Mouse (Mus musculus) brain, embryonic 14.5 days (tissue): ENCODE data around the gene Serpinb11. TPM values are rescaled to one million over a fixed set of nuclear protein-coding genes. Genes with fewer than 3 reads are reported as not detected.

Experiments used
- DNase-seq: peaks from one replicate; pipeline ENCODE4 v3.0.0-alpha.2; 2011; ENCODE audit warnings: low read depth
- CTCF ChIP-seq: fragments of 200-500 bp; IDR thresholded peaks from 2 replicates; pipeline ENCODE4 v1.5.1; 2012; ENCODE audit warnings: inconsistent platforms, mild to moderate bottlenecking, moderate library complexity, borderline replicate concordance; ENCODE audit not compliant: insufficient read depth, insufficient read length; ENCODE audit errors: extremely low read depth
- POLR2A ChIP-seq: fragments of 200-500 bp; IDR thresholded peaks from 2 replicates; pipeline ENCODE4 v1.6.1; 2012; ENCODE audit warnings: mild to moderate bottlenecking, inconsistent platforms, borderline replicate concordance; ENCODE audit not compliant: poor library complexity, insufficient read depth, insufficient read length, severe bottlenecking; ENCODE audit errors: extremely low read depth
- polyA plus RNA-seq: library from polyadenylated mRNA; depleted of rRNA; stranded (reverse); fragments of >200 nt; gene quantifications from 2 replicates; pipeline ENCODE4 v1.2.3, GENCODE M21; 2012; rRNA removed

Gene Serpinb11
- polyA plus RNA-seq, 1 experiment = not detected

DNA sequence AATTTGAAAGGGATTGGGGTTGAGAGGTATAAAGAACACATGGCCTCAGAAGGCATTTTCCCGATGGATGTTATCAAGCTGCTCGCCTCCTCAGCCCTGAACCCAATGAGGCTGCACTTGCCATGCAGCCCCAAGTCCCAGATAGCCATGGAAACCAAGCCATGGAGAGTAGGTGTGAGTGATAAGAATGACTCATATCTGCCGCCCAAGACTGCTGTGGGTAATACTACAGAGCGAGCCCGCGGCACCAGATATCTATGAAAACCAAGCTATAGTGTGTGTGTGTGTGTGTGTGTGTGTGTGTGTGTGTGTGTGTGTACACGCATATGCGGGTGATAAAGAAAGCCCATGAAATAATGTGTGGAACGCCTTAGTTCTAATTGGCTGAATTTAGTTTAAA lies 23.5 kb downstream of the Serpinb11 start:
- TF ChIP-seq CTCF (no peak), POLR2A (no peak)
- DNase-seq = no peak

DNA sequence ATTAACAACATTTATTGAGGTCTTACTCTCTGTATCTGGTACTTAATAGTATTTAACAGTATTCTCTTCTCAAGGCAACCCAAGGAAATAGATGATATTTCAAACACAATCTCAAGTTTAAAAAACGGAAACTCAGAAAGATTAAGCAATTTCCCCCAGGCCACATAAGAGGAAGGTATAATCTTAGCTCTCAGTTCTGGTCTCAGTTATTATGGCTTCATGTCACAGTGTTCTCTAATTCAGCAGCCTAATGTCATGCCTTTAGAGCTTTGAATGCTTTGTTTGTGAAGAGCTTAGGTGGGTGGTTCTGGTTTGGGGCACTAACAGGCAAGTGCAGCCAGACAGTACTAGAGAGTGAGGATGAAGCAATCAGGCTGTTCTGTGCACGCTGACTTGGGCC lies 28.8 kb downstream of the Serpinb11 start:
- DNase-seq = no peak
- TF ChIP-seq POLR2A (no peak), CTCF (no peak)

DNA sequence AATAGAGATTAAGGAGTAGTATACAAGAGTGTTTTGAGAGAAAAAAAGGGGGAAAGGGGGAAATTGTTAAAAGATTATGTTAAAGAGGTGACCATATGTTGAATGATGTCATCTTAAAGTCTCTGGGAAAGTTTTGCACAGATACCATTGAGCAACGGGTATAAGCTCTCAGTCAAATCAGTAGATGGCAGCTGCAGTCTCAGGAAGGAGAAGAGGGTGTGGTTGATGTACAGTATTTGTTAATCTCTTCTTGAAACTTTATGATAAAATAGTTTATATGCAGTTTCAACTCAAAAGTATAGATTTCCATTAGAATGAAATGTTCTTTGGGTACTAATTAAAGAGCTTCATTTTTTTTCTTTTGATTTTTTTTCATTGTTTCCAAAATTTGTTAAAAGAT lies 36.5 kb downstream of the Serpinb11 start:
- TF ChIP-seq POLR2A (no peak), CTCF (no peak)
- no peak for DNase-seq

DNA sequence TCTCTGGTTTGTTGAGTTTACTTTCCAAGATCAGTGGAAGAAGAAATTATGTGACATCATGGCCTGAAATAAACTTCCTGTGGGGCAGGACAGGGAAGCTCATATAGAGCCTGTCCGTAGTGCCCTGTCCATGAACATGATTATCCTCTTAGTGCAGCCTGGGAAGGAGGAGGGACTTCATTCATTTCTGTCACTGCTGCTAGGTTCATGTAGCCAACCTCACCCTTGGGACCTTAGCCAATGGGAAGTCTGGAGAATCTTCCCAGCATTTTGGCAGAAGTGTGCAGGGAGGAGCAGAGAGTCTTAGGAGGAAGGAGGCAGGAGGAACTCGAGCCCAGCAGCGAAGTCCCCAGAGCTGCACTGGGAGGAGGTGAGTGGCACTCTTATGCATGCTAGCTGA lies 38.4 kb downstream of the Serpinb11 start, which contains the start of gene Serpinb7:
Gene Serpinb7, plus strand, starts transcription at position 301 of the 400 bp plus-strand sequence.
- no peak for TF ChIP-seq CTCF
- TF ChIP-seq POLR2A = no peak
- DNase-seq = no peak

DNA sequence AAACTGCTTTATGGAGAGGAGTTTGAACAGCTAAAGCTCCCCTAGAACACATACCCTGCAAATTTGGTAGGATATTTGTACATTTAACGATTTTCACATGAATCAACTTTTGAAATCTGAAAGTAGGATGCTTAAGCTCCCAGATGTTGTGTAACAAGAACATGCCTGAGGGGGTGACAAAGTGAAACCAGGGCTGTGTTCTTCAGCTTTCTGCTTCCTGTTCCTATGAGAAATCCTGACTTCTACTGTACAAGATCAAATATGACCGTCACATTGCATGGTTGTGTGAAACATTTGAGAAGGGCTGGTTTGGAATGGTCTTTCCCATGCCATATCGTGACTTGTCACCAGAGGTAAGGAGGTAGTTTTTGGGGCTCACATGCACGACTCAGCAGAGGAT lies 41.1 kb downstream of the Serpinb11 start:
- no peak for DNase-seq
- TF ChIP-seq POLR2A (no peak), CTCF (no peak)

DNA sequence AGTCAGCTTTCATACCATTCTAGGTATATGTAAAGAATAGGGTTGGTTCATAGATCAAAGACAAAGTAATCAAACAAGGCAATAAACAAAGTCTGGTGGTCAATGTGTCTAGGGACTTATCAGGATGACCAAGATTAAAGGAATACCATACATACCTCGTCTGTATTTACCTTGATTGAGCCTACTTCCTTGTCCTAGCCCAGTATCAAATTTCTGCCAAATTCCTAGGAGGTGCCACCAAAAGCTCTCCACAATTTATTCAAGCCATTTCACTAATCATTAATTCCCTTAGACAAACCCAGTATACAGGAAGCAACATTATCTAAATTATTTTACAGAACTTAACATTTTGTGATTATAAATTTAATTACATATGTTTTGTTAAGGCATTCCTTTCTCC lies 53.7 kb downstream of the Serpinb11 start:
- TF ChIP-seq POLR2A (no peak), CTCF (no peak)
- no peak for DNase-seq

DNA sequence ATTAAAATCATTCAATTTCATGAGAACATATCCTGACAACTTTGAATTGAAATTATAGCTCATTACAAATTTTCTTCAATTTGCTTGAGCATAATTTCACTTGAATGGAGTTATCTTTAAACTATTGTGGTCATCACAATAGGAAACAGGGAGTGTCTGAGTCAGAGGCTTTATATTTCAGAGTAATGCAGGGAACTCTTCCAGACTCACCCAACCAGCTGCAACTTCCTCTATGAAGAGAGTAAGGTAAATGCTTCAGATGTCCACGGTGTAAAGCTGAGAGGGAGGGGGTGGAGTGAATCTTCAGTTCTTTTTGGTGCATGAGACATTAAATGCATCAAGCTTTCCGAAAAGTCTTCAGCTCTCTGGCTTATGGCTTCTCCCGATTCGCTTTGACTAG lies 61.5 kb downstream of the Serpinb11 start:
- TF ChIP-seq POLR2A (no peak), CTCF (no peak)
- no peak for DNase-seq

Other genes starting within 250 kb of the Serpinb11 start
- 0.06 TPM in 1 of 2 replicates, not detected in the other for gene Serpinb3b, start 82.8 kb upstream of the Serpinb11 start, polyA plus RNA-seq
- 0.19 and 0.33 TPM in 2 replicates for gene Serpinb3c, start 82.8 kb upstream of the Serpinb11 start, polyA plus RNA-seq
- gene Serpinb7, start 38.5 kb downstream of the Serpinb11 start, polyA plus RNA-seq = 0.14 and 0.59 TPM in 2 replicates
- 0.16 and 0.40 TPM in 2 replicates for gene Serpinb2, start 150.2 kb downstream of the Serpinb11 start, polyA plus RNA-seq
- 0.33 and 0.44 TPM in 2 replicates for gene Serpinb8, start 228.8 kb downstream of the Serpinb11 start, polyA plus RNA-seq